Mouse (Mus musculus) bone marrow macrophage, adult 2 months (primary cell): ENCODE data around the gene Trim44.

Source experiments
- CTCF ChIP-seq: IDR thresholded peaks from 2 replicates; pipeline ENCODE4 v1.5.1; 2012; ENCODE audit warnings: low read depth, mild to moderate bottlenecking, low read length, moderate library complexity
- POLR2A ChIP-seq: IDR thresholded peaks from 2 replicates; pipeline ENCODE4 v1.6.1; 2012; ENCODE audit warnings: mild to moderate bottlenecking, low read depth, low read length, borderline replicate concordance

DNA sequence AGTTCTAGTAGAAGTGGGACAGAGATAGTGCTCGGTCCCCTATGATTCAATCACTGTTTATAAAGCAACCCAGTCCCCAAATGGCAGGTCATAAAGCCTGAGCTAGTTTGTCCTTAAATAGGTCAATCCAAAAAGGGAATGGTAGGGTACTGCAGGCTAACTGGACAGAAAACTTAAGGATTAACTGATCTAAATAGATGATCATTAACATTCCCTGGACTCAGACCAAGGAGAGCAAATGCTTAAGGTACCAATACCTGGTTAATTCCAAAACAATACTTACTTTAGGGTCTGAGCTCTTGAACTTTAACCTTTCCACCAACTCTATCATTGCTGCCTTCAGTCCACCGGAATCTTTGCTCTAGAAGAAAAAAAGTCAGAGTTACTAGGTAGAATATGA lies 27.0 kb downstream of the Trim44 start:
- TF ChIP-seq CTCF, result no peak
- no peak for TF ChIP-seq POLR2A
